Mouse (Mus musculus): ENCODE measurements around the gene Cdyl.

GRCm38 (mm10) chr13:35807016-35807415, 147.4 kb downstream of the Cdyl start:
- TF ChIP-seq CTCF (IDR thresholded peaks at IDR 0.05; ENCODE audit: insufficient read depth, low read length) (no peak), POLR2A (IDR thresholded peaks at IDR 0.05; ENCODE audit: borderline replicate concordance, extremely low read depth, low read depth, low read length) (no peak)

Measured in lung, adult 2 months (tissue).